Mouse (Mus musculus) frontal cortex, postnatal 36 days (tissue): ENCODE results near the gene Spaca5.

Source experiments
- DNase-seq, 2 experiments: peaks; one replicate each; pipeline ENCODE4 v3.0.0; 2022; ENCODE audit warnings: low spot score in 2 of 2

Spaca5 gene

GRCm38 (mm10) chrX:21068106-21068505 lies at the start of gene Spaca5:
TSS of gene Spaca5 (plus strand) at chrX:21068406.
- no peak for DNase-seq

GRCm38 (mm10) chrX:21061460-21061859 lies 6.7 kb upstream of the Spaca5 start:
- DNase-seq: no peak

- DNase-seq: peak; percentile 74 to 82
Observed at GRCm38 (mm10) chrX:21061866-21062543, 6.2 kb upstream of the Spaca5 start, which contains the start of gene Zfp182. TSS of gene Zfp182 (minus strand) at chrX:21062316.

- DNase-seq: no peak
Observed at GRCm38 (mm10) chrX:21062544-21062890, 5.7 kb upstream of the Spaca5 start.

- DNase-seq: peak in 1 of 2 experiments; percentile 0
Observed at GRCm38 (mm10) chrX:21088645-21088982, 20.4 kb downstream of the Spaca5 start.

GRCm38 (mm10) chrX:21088983-21089866 lies 21.0 kb downstream of the Spaca5 start, which contains the start of gene Zfp300:
TSS of gene Zfp300 (minus strand) at chrX:21089527.
- DNase-seq: peak; percentile 58 to 72

GRCm38 (mm10) chrX:21089867-21090239 lies 21.6 kb downstream of the Spaca5 start:
- DNase-seq: no peak

- DNase-seq: no peak
Observed at GRCm38 (mm10) chrX:21115520-21115919, 47.3 kb downstream of the Spaca5 start, which contains the start of gene Ssxa1. TSS of gene Ssxa1 (plus strand) at chrX:21115820.
